Mouse (Mus musculus) spleen, adult 2 months (tissue): ENCODE measurements at regions not wholly inside any gene's neighbourhood (a gene's known extent, or its start where the extent isn't known, plus 50 kb on each side); places are given as distances from the start of the nearest gene placed in this dataset.

ENCODE experiments used
- CTCF ChIP-seq: fragments of 200-500 bp; IDR thresholded peaks from 2 replicates; pipeline ENCODE4 v1.5.1; 2011; ENCODE audit warnings: mild to moderate bottlenecking, inconsistent platforms; ENCODE audit not compliant: insufficient read depth, insufficient read length, insufficient replicate concordance; ENCODE audit errors: extremely low read depth
- POLR2A ChIP-seq: fragments of 200-500 bp; IDR thresholded peaks from 2 replicates; pipeline ENCODE4 v1.6.1; 2011; ENCODE audit warnings: low read depth, low read length, inconsistent platforms

DNA sequence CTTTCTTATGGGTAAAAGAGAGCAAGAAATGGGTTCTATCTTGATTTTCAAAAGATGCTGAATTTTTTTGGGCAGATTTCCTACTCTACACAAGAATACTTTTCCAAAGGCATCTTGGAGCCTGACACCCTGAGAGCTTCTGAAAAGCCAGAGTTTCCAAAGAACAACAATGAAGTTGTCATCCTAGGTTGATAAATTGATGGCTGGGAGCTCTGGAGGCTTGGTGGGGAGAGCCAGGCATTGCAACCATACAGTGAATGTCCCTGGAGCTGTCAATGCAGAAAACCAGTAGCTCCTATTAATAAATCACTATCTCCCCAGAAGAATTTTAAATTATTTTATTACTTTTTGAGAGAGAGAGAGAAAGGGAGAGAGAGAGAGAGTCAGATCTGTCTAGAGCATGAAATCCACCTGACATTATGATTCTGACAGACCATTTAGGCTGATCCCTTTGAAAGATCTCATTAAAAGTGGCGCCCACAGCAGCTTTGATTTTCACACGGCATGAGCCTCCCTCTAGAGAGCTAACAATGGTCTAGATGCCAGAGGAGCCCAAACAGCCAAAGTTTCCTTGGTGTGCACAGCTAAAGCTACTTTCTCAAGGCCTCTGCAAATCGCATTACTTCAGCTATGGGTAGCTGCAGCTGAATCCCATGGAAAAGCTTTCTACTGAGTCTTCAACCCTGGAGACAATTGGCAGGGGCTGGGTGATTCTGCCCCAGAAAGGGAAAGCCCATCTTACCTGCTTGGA, 395.4 kb downstream of the Mllt3 start:
- TF ChIP-seq CTCF (no peak), POLR2A (no peak)
